Mouse (Mus musculus) CH12.LX (cell line): Measurements from ENCODE around the gene Prss12. TPM values are rescaled to one million over a fixed set of nuclear protein-coding genes. Genes with fewer than 3 reads are reported as not detected.

Source experiments
- DNase-seq: peaks from one replicate; pipeline ENCODE4 v3.0.0-alpha.2; 2013; ENCODE audit errors: extremely low read depth
- H3K27ac ChIP-seq: 2 replicates; pipeline ENCODE4 v1.5.1; 2012; ENCODE audit warnings: low read depth, mild to moderate bottlenecking, control low read depth, moderate library complexity; ENCODE audit not compliant: insufficient read depth
- H3K27me3 ChIP-seq: replicated peaks from 2 replicates; pipeline ENCODE3; 2012; ENCODE audit warnings: inconsistent platforms
- H3K36me3 ChIP-seq, 2 experiments: replicated peaks in 1 of 2; 2 replicates each; pipeline versions ENCODE3 to v1.6.1; 2012; ENCODE audit warnings: inconsistent platforms in 1 of 2, low read length in 1 of 2, mild to moderate bottlenecking in 1 of 2, mixed read lengths in 1 of 2, moderate library complexity in 1 of 2; ENCODE audit not compliant: control insufficient read depth in 1 of 2, insufficient read depth in 1 of 2
- H3K4me1 ChIP-seq, 2 experiments: 2 replicates each; pipeline ENCODE4 v1.6.1; 2012; ENCODE audit warnings: inconsistent platforms in 1 of 2, moderate library complexity in 1 of 2; ENCODE audit not compliant: insufficient read depth in 2 of 2, control insufficient read depth in 1 of 2
- H3K4me2 ChIP-seq: 2 replicates; pipeline ENCODE4 v1.6.1; 2012; ENCODE audit warnings: low read depth, mild to moderate bottlenecking, control low read depth; ENCODE audit not compliant: poor library complexity, insufficient read depth, severe bottlenecking
- H3K4me3 ChIP-seq, 3 experiments: fragments of 150-350 bp in 1 of 3; sonication (generic) in 1 of 3; replicated peaks in 1 of 3; 2 replicates each; pipeline versions ENCODE3 to v1.5.1; 2011 to 2012; ENCODE audit warnings: low read depth in 2 of 3, low read length in 2 of 3, mild to moderate bottlenecking in 2 of 3, moderate library complexity in 2 of 3, control low read depth in 1 of 3, improper control_type of control experiment in 1 of 3, inconsistent platforms in 1 of 3, mixed read lengths in 1 of 3; ENCODE audit not compliant: poor library complexity in 1 of 3
- H3K79me2 ChIP-seq: replicated peaks from 2 replicates; pipeline ENCODE4 v1.6.1; 2012; ENCODE audit warnings: mild to moderate bottlenecking, moderate library complexity; ENCODE audit not compliant: control insufficient read depth, poor library complexity, insufficient read depth, severe bottlenecking; ENCODE audit errors: extremely low read depth
- H3K9ac ChIP-seq: 2 replicates; pipeline ENCODE4 v1.6.1; 2012; ENCODE audit warnings: low read depth, mild to moderate bottlenecking, control low read depth, moderate library complexity; ENCODE audit not compliant: insufficient read depth
- H3K9me3 ChIP-seq: replicated peaks from 2 replicates; pipeline ENCODE3; 2012; ENCODE audit warnings: low read length, inconsistent platforms, mixed read lengths
- BHLHE40 ChIP-seq: IDR thresholded peaks from 2 replicates; pipeline ENCODE4 v1.6.1; 2011; ENCODE audit warnings: mild to moderate bottlenecking, low read depth, low read length, improper control_type of control experiment
- CHD1 ChIP-seq: IDR thresholded peaks from 2 replicates; pipeline ENCODE4 v1.6.1; 2012; ENCODE audit warnings: low read depth, low read length, improper control_type of control experiment, inconsistent platforms
- CTCF ChIP-seq, 2 experiments: IDR thresholded peaks in 1 of 2; conservative IDR thresholded peaks in 1 of 2; 2 replicates each; pipeline ENCODE4 v1.5.1; 2011 to 2012; ENCODE audit warnings: low read depth in 2 of 2, low read length in 2 of 2, improper control_type of control experiment in 1 of 2, inconsistent platforms in 1 of 2, mild to moderate bottlenecking in 1 of 2, moderate library complexity in 1 of 2
- E2F4 ChIP-seq: IDR thresholded peaks from 2 replicates; pipeline ENCODE4 v1.6.1; 2011; ENCODE audit warnings: low read depth, low read length, improper control_type of control experiment; ENCODE audit not compliant: insufficient replicate concordance
- EP300 ChIP-seq: IDR thresholded peaks from 2 replicates; pipeline ENCODE4 v1.6.1; 2011; ENCODE audit warnings: low read length, improper control_type of control experiment
- GABPA ChIP-seq: IDR thresholded peaks from 2 replicates; pipeline ENCODE4 v1.6.1; 2012; ENCODE audit warnings: low read depth, low read length, improper control_type of control experiment, inconsistent platforms; ENCODE audit not compliant: insufficient replicate concordance
- HCFC1 ChIP-seq: IDR thresholded peaks from 2 replicates; pipeline ENCODE4 v1.6.1; 2012; ENCODE audit warnings: low read depth, mild to moderate bottlenecking, inconsistent platforms, low read length, improper control_type of control experiment
- IRF4 ChIP-seq: IDR thresholded peaks from 2 replicates; pipeline ENCODE4 v1.6.1; 2014; ENCODE audit warnings: low read depth, mild to moderate bottlenecking, inconsistent platforms, low read length, improper control_type of control experiment
- JUND ChIP-seq: conservative IDR thresholded peaks from 2 replicates; pipeline ENCODE4 v1.6.1; 2011; ENCODE audit warnings: low read depth, low read length, improper control_type of control experiment
- MAFK ChIP-seq: IDR thresholded peaks from 2 replicates; pipeline ENCODE4 v1.6.1; 2011; ENCODE audit warnings: low read length, improper control_type of control experiment; ENCODE audit not compliant: insufficient replicate concordance
- MAZ ChIP-seq: IDR thresholded peaks from 2 replicates; pipeline ENCODE4 v1.6.1; 2012; ENCODE audit warnings: low read depth, mild to moderate bottlenecking, inconsistent platforms, low read length, improper control_type of control experiment, moderate library complexity
- MEF2A ChIP-seq: IDR thresholded peaks from 2 replicates; pipeline ENCODE4 v1.6.1; 2014; ENCODE audit warnings: low read depth, mild to moderate bottlenecking, inconsistent platforms, low read length, improper control_type of control experiment, borderline replicate concordance
- MXI1 ChIP-seq: IDR thresholded peaks from 2 replicates; pipeline ENCODE4 v1.6.1; 2011; ENCODE audit warnings: mild to moderate bottlenecking, low read depth, low read length, improper control_type of control experiment
- MYC ChIP-seq: IDR thresholded peaks from 2 replicates; pipeline ENCODE4 v1.6.1; 2011; ENCODE audit warnings: low read depth, mild to moderate bottlenecking, improper control_type of control experiment, low read length
- NELFE ChIP-seq: IDR thresholded peaks from 2 replicates; pipeline ENCODE4 v1.6.1; 2011; ENCODE audit warnings: low read depth, low read length, improper control_type of control experiment
- POLR2AphosphoS2 ChIP-seq: IDR thresholded peaks from 2 replicates; pipeline ENCODE4 v1.6.1; 2011; ENCODE audit warnings: low read depth, low read length, improper control_type of control experiment
- SMC3 ChIP-seq: IDR thresholded peaks from 2 replicates; pipeline ENCODE4 v1.6.1; 2011; ENCODE audit warnings: low read depth, low read length, improper control_type of control experiment
- TBP ChIP-seq: conservative IDR thresholded peaks from 2 replicates; pipeline ENCODE4 v1.6.1; 2011; ENCODE audit warnings: low read depth, low read length, improper control_type of control experiment
- UBTF ChIP-seq: IDR thresholded peaks from 2 replicates; pipeline ENCODE4 v1.6.1; 2012; ENCODE audit warnings: low read depth, mild to moderate bottlenecking, inconsistent platforms, low read length, improper control_type of control experiment, moderate library complexity
- USF1 ChIP-seq: IDR thresholded peaks from 2 replicates; pipeline ENCODE4 v1.6.1; 2014; ENCODE audit warnings: low read depth, mild to moderate bottlenecking, inconsistent platforms, low read length, improper control_type of control experiment
- USF2 ChIP-seq: conservative IDR thresholded peaks from 2 replicates; pipeline ENCODE4 v1.6.1; 2011; ENCODE audit warnings: low read depth, low read length, improper control_type of control experiment
- ZC3H11A ChIP-seq: IDR thresholded peaks from 2 replicates; pipeline ENCODE4 v1.6.1; 2012; ENCODE audit warnings: low read depth, mild to moderate bottlenecking, inconsistent platforms, low read length, improper control_type of control experiment
- ZMIZ1 ChIP-seq: IDR thresholded peaks from 2 replicates; pipeline ENCODE4 v1.6.1; 2012; ENCODE audit warnings: low read depth, mild to moderate bottlenecking, inconsistent platforms, low read length, improper control_type of control experiment
- ZNF384 ChIP-seq: IDR thresholded peaks from 2 replicates; pipeline ENCODE4 v1.6.1; 2012; ENCODE audit warnings: low read depth, low read length, improper control_type of control experiment, inconsistent platforms
- dilution Hi-C: fragments of 300-500 bp; cut with MboI; formaldehyde crosslinking; loops from 2 replicates; pipeline ENCODE4 v1.14.3; 2020; ENCODE audit warnings: low sequenced_read_pairs; ENCODE audit not compliant: extremely low pct_unique_long_range_greater_than_20kb, extremely low pct_ligation_motif_present
- in situ Hi-C: fragments of 300-500 bp; cut with MboI; formaldehyde crosslinking; loops from 3 replicates; pipeline ENCODE4 v1.14.3; 2019; ENCODE audit warnings: low sequenced_read_pairs, low pct_ligation_motif_present, low pct_unique_long_range_greater_than_20kb, mixed read lengths
- polyA plus RNA-seq: library from polyadenylated mRNA; unstranded; fragments of >175 nt; gene quantifications from 2 replicates; pipeline ENCODE4 v1.2.1, GENCODE M21; 2012; ENCODE audit warnings: low read depth; ENCODE audit not compliant: insufficient read length
- total RNA-seq, 2 experiments: library from RNA; depleted of rRNA; stranded (reverse); fragments of 300-350 nt in 1 of 2; fragments of >200 nt in 1 of 2; gene quantifications; 2 replicates each; pipeline ENCODE4 v1.2.3; 2012 to 2014

The Prss12 gene
- total and polyA plus RNA-seq, 3 experiments, result 0.13 TPM; not detected in 2

GRCm38 (mm10) chr3:123433362-123433761 is 13.4 kb upstream of the Prss12 start:
- H3K79me2 ChIP-seq, result no peaks in the 10 kb centered on the region
- no peaks in the 10 kb centered on the region for H3K4me1 ChIP-seq
- DNase-seq, result no peak
- H3K9ac ChIP-seq, result no peak overlapping the region
- H3K4me3 ChIP-seq, result no peak overlapping the region
- TF ChIP-seq ZMIZ1 (no peak), CHD1 (no peak), ZC3H11A (no peak), EP300 (no peak), HCFC1 (no peak), ZNF384 (no peak), NELFE (no peak)
- H3K27me3 ChIP-seq, result no peaks in the 10 kb centered on the region
- H3K27ac ChIP-seq, result no peak overlapping the region
- no peaks in the 10 kb centered on the region for H3K36me3 ChIP-seq
- H3K9me3 ChIP-seq, result no peaks in the 10 kb centered on the region
- dilution Hi-C loops (no loop called here), in situ Hi-C loops (no loop called here)
- no peak overlapping the region for H3K4me2 ChIP-seq

- Histone ChIP-seq H3K4me3 (no peak overlapping the region), H3K36me3 (no peaks in the 10 kb centered on the region), H3K27ac (no peak overlapping the region), H3K79me2 (no peaks in the 10 kb centered on the region), H3K4me1 (no peaks in the 10 kb centered on the region), H3K4me2 (no peak overlapping the region), H3K9ac (no peak overlapping the region), H3K9me3 (no peaks in the 10 kb centered on the region), H3K27me3 (no peaks in the 10 kb centered on the region)
- no peak for DNase-seq
- TF ChIP-seq IRF4 (no peak), MAFK (no peak), MEF2A (no peak), CTCF (conservative IDR thresholded peaks at IDR 0.05 in 1 of 2, IDR thresholded peaks at IDR 0.05 in 1 of 2; ENCODE audit: low read depth in 2 of 2, low read length in 2 of 2) (no peak), UBTF (no peak), USF1 (no peak), BHLHE40 (no peak), MYC (no peak), SMC3 (no peak), USF2 (no peak), GABPA (no peak), MXI1 (no peak), JUND (no peak), TBP (no peak), ZC3H11A (no peak), E2F4 (no peak), POLR2AphosphoS2 (no peak), MAZ (no peak)
- dilution Hi-C loops, result no loop called here
- in situ Hi-C loops, result no loop called here
Observed at GRCm38 (mm10) chr3:123437608-123438007, 9.1 kb upstream of the Prss12 start.
